Mouse (Mus musculus): ENCODE data around the gene Mapk3.

GRCm38 (mm10) chr7:126718787-126719337, 40.5 kb upstream of the Mapk3 start:
- TF ChIP-seq POLR2A (IDR thresholded peaks at IDR 0.05; ENCODE audit: borderline replicate concordance, extremely low read depth, low read depth, low read length) (no peak), CTCF (IDR thresholded peaks at IDR 0.05; ENCODE audit: insufficient read depth, low read length) (0 out of 2 replicates have a peak, but pooled peaks have one; percentile 31)

All from lung, adult 2 months (tissue).